Mouse (Mus musculus): ENCODE data around the gene Cpped1. TPM values are rescaled to one million over a fixed set of nuclear protein-coding genes. Genes with fewer than 3 reads are reported as not detected.

Cpped1 gene
- total and polyA plus RNA-seq, 2 experiments from 2014 or later = 33.6 to 53.5 TPM

DNA sequence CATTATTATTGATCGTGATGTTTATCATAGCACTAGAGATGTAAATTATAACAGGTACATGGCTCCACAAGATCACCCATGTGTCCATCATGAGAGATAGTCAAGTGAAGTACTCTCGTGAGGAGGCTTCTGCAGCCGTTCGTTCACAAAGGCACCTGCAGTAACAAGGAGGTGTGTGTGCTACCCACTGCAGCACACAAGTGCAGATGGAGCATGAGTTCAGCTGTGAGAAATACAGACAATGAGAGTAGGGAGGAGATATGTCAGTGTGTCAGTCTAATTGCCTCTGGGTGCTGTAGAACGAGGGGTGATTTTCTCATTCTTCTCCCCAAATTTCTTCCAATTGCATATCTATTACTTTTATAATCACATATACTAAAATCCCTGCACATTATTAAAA, 63.9 kb downstream of the Cpped1 start:
- 88% methylated on average over 5 of the region's 5 CpGs for WGBS
- DNase-seq (ENCODE audit: low spot score) (no peak), ATAC-seq (ENCODE audit: insufficient read depth, low read depth) (no peak)
- Histone ChIP-seq H3K27me3 (ENCODE audit: control insufficient read depth, insufficient read depth, low read length) (no peaks in the 10 kb centered on the region), H3K9ac (replicated peaks; ENCODE audit: low read depth, low read length) (no peak overlapping the region), H3K4me3 (ENCODE audit: low read depth, low read length) (no peak overlapping the region), H3K36me3 (replicated peaks; ENCODE audit: control insufficient read depth, insufficient read depth, low read length) (peaks cover 6% of the 10 kb centered on the region; the same call in 1 of the 2 replicates), H3K4me2 (ENCODE audit: low read depth, low read length) (no peak overlapping the region), H3K9me3 (replicated peaks; ENCODE audit: control insufficient read depth, low read length) (0 out of 2 replicates have a peak, but pooled peaks cover 5% of the 10 kb centered on the region), H3K27ac (ENCODE audit: low read depth) (no peak overlapping the region), H3K4me1 (ENCODE audit: control insufficient read depth, insufficient read depth) (no peaks in the 10 kb centered on the region)
- TF ChIP-seq CTCF (IDR thresholded peaks at IDR 0.05; ENCODE audit: low read depth) (no peak), EP300 (IDR thresholded peaks at IDR 0.05; ENCODE audit: low read depth) (no peak)

DNA sequence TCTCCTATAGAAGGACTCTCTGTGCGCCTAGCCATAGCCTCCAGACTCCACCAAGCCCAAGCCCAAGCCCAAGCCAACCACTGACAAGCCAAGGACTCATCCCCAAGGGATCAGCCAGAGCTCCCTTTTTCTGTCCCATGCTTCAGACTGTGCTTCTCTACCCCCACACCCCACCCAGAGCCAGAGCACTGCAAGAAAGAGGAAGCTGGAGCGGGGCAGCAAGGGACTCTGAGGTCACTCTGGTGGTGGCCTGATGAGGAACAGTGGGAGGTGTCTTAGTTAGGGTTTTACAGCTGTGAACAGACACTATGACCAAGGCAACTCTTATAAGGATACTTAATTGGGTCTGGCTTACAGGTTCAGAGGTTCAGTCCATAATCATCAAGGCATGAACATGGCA, 65.8 kb downstream of the Cpped1 start:
- DNase-seq (ENCODE audit: low spot score) (no peak), ATAC-seq (ENCODE audit: insufficient read depth, low read depth) (no peak)
- no peak overlapping the region for H3K9ac ChIP-seq (replicated peaks; ENCODE audit: low read depth, low read length)
- H3K9me3 ChIP-seq (replicated peaks; ENCODE audit: control insufficient read depth, low read length) = no peaks in the 10 kb centered on the region
- no peaks in the 10 kb centered on the region for H3K27me3 ChIP-seq (ENCODE audit: control insufficient read depth, insufficient read depth, low read length)
- WGBS = 87% methylated on average over 2 of the region's 2 CpGs
- H3K4me1 ChIP-seq (ENCODE audit: control insufficient read depth, insufficient read depth) = no peaks in the 10 kb centered on the region
- no peak overlapping the region for H3K4me2 ChIP-seq (ENCODE audit: low read depth, low read length)
- H3K4me3 ChIP-seq (ENCODE audit: low read depth, low read length) = no peak overlapping the region
- TF ChIP-seq EP300 (IDR thresholded peaks at IDR 0.05; ENCODE audit: low read depth) (no peak), CTCF (IDR thresholded peaks at IDR 0.05; ENCODE audit: low read depth) (no peak)
- no peak overlapping the region for H3K27ac ChIP-seq (ENCODE audit: low read depth)
- H3K36me3 ChIP-seq (replicated peaks; ENCODE audit: control insufficient read depth, insufficient read depth, low read length) = no peaks in the 10 kb centered on the region; the same call in 1 of the 2 replicates

DNA sequence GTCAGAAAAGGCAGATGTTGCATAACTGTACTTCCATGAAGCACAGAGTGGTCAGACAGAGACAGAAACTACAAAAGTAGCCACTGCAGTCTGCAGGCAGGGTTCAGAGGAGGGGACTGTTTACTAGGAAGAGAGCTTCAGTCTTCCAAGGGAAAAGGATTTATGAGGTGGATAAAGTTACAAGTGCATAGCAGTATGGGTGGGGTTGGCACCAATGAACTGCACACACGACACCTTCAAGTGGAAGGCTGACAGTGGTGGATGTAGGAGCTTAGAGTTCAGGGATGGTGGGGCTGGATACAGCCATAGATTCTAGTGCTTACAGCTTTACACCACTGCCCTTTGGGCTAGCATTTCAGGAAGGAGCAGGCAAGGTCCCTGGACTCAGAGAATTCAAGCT, 75.8 kb downstream of the Cpped1 start:
- DNase-seq (ENCODE audit: low spot score) = no peak
- Histone ChIP-seq H3K36me3 (replicated peaks; ENCODE audit: control insufficient read depth, insufficient read depth, low read length) (peaks cover 4% of the 10 kb centered on the region; the same call in 1 of the 2 replicates), H3K9me3 (replicated peaks; ENCODE audit: control insufficient read depth, low read length) (no peaks in the 10 kb centered on the region), H3K27ac (ENCODE audit: low read depth) (no peak overlapping the region), H3K27me3 (ENCODE audit: control insufficient read depth, insufficient read depth, low read length) (no peaks in the 10 kb centered on the region), H3K4me2 (ENCODE audit: low read depth, low read length) (no peak overlapping the region), H3K9ac (replicated peaks; ENCODE audit: low read depth, low read length) (no peak overlapping the region), H3K4me3 (ENCODE audit: low read depth, low read length) (no peak overlapping the region), H3K4me1 (ENCODE audit: control insufficient read depth, insufficient read depth) (no peaks in the 10 kb centered on the region)
- ATAC-seq (ENCODE audit: insufficient read depth, low read depth) = no peak
- TF ChIP-seq CTCF (IDR thresholded peaks at IDR 0.05; ENCODE audit: low read depth) (no peak), EP300 (IDR thresholded peaks at IDR 0.05; ENCODE audit: low read depth) (no peak)
- WGBS = 85% methylated on average over 1 of the region's 1 CpGs

DNA sequence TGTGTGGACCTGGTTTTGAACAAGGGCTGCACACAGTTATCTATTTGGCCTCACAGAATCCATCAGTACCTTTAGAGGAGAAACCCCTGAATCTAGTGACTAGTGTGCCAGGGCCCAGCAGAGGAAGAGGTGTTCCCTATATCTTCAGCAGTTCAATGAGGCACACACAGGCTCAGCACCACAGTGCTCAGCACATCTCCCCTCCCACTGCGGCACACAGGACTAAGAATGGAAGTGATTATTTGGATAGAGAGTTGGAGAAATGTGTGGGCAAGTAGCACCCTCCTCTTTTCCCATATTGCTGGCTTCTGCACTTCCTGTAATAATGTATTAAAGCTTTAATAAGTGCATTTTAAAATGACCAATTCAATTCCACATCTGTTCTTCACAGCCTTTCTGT, 80.4 kb downstream of the Cpped1 start:
- peaks cover 23% of the 10 kb centered on the region for H3K36me3 ChIP-seq (replicated peaks; ENCODE audit: control insufficient read depth, insufficient read depth, low read length)
- no peaks in the 10 kb centered on the region for H3K9me3 ChIP-seq (replicated peaks; ENCODE audit: control insufficient read depth, low read length)
- ATAC-seq (ENCODE audit: insufficient read depth, low read depth) (no peak), DNase-seq (ENCODE audit: low spot score) (no peak)
- no peak overlapping the region for H3K4me2 ChIP-seq (ENCODE audit: low read depth, low read length)
- no peak overlapping the region for H3K9ac ChIP-seq (replicated peaks; ENCODE audit: low read depth, low read length)
- TF ChIP-seq CTCF (IDR thresholded peaks at IDR 0.05; ENCODE audit: low read depth) = no peak
- TF ChIP-seq EP300 (IDR thresholded peaks at IDR 0.05; ENCODE audit: low read depth) = no peak
- H3K4me1 ChIP-seq (ENCODE audit: control insufficient read depth, insufficient read depth) = no peaks in the 10 kb centered on the region
- WGBS = 82% methylated on average over 1 of the region's 1 CpGs
- H3K27ac ChIP-seq (ENCODE audit: low read depth) = no peak overlapping the region
- H3K4me3 ChIP-seq (ENCODE audit: low read depth, low read length) = no peak overlapping the region
- H3K27me3 ChIP-seq (ENCODE audit: control insufficient read depth, insufficient read depth, low read length) = no peaks in the 10 kb centered on the region

DNA sequence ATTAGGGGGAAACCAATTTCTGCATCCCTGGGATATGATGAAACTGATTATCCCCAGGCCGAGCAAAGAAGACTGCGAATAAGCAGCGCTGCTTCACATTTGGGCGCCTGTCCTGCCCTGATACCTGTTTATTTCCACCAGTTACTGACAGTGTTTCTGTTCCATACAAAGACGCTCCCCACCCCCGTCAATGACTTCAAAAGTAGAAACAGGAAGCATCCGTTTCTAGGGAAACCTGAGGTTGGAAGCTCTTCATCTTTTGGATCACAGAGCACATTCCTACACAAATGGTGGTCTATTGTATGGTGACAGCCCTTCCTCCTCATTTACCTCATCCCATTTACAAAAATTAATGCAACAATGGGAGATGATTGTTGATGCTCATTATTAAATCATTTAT, 84.4 kb downstream of the Cpped1 start:
- Histone ChIP-seq H3K4me3 (ENCODE audit: low read depth, low read length) (no peak overlapping the region), H3K36me3 (replicated peaks; ENCODE audit: control insufficient read depth, insufficient read depth, low read length) (peaks cover 23% of the 10 kb centered on the region), H3K9me3 (replicated peaks; ENCODE audit: control insufficient read depth, low read length) (no peaks in the 10 kb centered on the region), H3K27me3 (ENCODE audit: control insufficient read depth, insufficient read depth, low read length) (no peaks in the 10 kb centered on the region), H3K27ac (ENCODE audit: low read depth) (no peak overlapping the region), H3K9ac (replicated peaks; ENCODE audit: low read depth, low read length) (no peak overlapping the region), H3K4me2 (ENCODE audit: low read depth, low read length) (no peak overlapping the region), H3K4me1 (ENCODE audit: control insufficient read depth, insufficient read depth) (no peaks in the 10 kb centered on the region)
- DNase-seq (ENCODE audit: low spot score) (no peak), ATAC-seq (ENCODE audit: insufficient read depth, low read depth) (no peak)
- WGBS = 81% methylated on average over 7 of the region's 7 CpGs
- TF ChIP-seq CTCF (IDR thresholded peaks at IDR 0.05; ENCODE audit: low read depth) (no peak), EP300 (IDR thresholded peaks at IDR 0.05; ENCODE audit: low read depth) (no peak)

DNA sequence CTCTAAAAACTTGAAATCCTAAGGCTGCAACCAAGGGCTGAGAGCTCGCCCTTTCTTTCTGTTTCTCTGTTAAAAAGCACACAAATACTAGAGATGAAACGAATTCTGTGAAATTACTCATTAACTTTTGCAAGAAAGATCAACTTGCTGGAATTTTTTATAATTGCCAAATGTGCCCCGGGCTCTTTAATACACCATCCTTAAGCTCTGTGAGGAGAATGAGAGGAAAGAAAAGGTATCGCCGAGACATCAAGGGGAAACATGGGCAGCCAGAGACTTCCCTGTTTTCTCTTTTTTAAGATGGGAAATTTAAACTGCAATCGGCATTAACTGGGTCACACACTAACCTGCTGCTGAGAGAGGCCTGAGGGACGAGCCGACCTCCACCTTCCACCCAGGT, 84.9 kb downstream of the Cpped1 start:
- H3K27me3 ChIP-seq (ENCODE audit: control insufficient read depth, insufficient read depth, low read length) = no peaks in the 10 kb centered on the region
- no peaks in the 10 kb centered on the region for H3K4me1 ChIP-seq (ENCODE audit: control insufficient read depth, insufficient read depth)
- no peak overlapping the region for H3K27ac ChIP-seq (ENCODE audit: low read depth)
- H3K4me2 ChIP-seq (ENCODE audit: low read depth, low read length) = no peak overlapping the region
- H3K4me3 ChIP-seq (ENCODE audit: low read depth, low read length) = no peak overlapping the region
- ATAC-seq (ENCODE audit: insufficient read depth, low read depth) (no peak), DNase-seq (ENCODE audit: low spot score) (no peak)
- no peaks in the 10 kb centered on the region for H3K9me3 ChIP-seq (replicated peaks; ENCODE audit: control insufficient read depth, low read length)
- H3K9ac ChIP-seq (replicated peaks; ENCODE audit: low read depth, low read length) = no peak overlapping the region
- peaks cover 23% of the 10 kb centered on the region for H3K36me3 ChIP-seq (replicated peaks; ENCODE audit: control insufficient read depth, insufficient read depth, low read length)
- WGBS = 81% methylated on average over 8 of the region's 8 CpGs
- TF ChIP-seq CTCF (IDR thresholded peaks at IDR 0.05; ENCODE audit: low read depth) (no peak), EP300 (IDR thresholded peaks at IDR 0.05; ENCODE audit: low read depth) (no peak)

Data from heart, postnatal 0 days (tissue).